Mouse (Mus musculus): ENCODE results near the gene Psg16. TPM values are rescaled to one million over a fixed set of nuclear protein-coding genes. Genes with fewer than 3 reads are reported as not detected.

Psg16 gene
- polyA plus RNA-seq, 1 experiment from 2014 or later: 0.46 TPM

DNA sequence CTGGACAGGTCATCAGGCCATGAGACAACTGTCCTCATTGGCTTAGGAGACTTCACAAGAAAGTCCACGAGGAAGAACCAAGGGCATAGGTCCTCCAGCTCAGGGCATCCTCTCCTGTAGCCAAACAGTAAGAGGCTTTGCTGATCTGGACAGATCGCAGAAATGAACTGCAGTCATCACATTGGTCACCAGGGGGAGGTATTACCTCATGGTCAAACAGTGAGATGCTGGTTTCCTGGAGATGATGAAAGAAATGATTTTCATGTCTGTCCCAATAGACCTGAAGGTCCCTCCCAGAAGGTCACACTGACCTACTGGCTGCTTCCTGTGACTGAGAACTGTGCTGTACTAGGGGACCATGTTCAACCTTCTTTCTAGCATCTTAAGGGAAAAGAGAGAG, 81.8 kb downstream of the Psg16 start:
- Histone ChIP-seq H3K27ac (ENCODE audit: low read length) (no peak overlapping the region), H3K9me3 (replicated peaks; ENCODE audit: control insufficient read depth, low read length) (no peaks in the 10 kb centered on the region), H3K4me2 (ENCODE audit: low read depth, low read length) (no peak overlapping the region), H3K4me3 (replicated peaks; ENCODE audit: low read length) (no peak overlapping the region), H3K9ac (ENCODE audit: low read length) (no peak overlapping the region), H3K36me3 (ENCODE audit: control insufficient read depth, insufficient read depth, low read length) (no peaks in the 10 kb centered on the region), H3K4me1 (ENCODE audit: control insufficient read depth, insufficient read depth, low read length) (no peaks in the 10 kb centered on the region), H3K27me3 (ENCODE audit: control insufficient read depth, insufficient read depth, low read length) (no peaks in the 10 kb centered on the region)
- 31% methylated on average over 2 of the region's 2 CpGs for WGBS
- ATAC-seq (ENCODE audit: insufficient read depth, low FRiP score): no peak

DNA sequence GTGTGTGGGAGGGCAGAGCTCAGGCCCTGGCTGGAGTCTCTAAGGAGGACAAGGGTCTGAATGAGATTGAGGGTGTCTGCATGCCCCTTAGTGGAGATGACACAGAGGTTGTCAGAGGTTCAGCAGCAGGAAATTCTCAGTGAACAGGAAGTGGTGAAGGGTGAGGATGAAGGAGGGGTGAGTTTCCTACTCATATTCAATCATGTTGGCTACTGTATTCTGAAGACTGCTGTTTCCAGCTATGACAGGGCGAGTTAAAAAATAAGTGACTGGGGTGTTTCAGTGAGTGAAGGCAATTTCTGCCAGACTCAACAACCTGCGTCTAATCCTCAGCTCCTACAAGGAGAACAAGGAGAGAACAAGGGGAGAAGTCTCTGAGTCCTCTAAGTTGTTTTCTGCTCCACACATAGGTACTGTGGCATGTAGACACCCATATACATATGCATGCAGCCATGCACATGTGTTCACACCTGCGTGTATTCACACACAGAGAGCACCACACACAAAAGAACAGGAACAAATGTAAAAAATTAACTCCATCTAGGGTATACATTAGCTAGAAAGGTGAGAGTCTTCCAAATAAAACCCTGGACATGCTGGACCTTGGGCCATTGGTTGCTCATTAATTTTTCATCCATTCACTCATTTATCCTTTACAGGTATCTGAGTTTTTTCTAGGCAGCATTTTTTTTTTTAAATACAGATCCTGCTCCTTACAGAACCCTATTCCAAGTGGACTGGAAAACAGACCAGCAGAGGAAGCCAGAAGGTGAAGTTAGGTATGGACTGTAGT, 83.2 kb downstream of the Psg16 start:
- ATAC-seq (ENCODE audit: insufficient read depth, low FRiP score): no peak
- Histone ChIP-seq H3K9me3 (replicated peaks; ENCODE audit: control insufficient read depth, low read length) (no peaks in the 10 kb centered on the region), H3K27ac (ENCODE audit: low read length) (no peak overlapping the region), H3K4me2 (ENCODE audit: low read depth, low read length) (no peak overlapping the region), H3K36me3 (ENCODE audit: control insufficient read depth, insufficient read depth, low read length) (no peaks in the 10 kb centered on the region), H3K4me1 (ENCODE audit: control insufficient read depth, insufficient read depth, low read length) (no peaks in the 10 kb centered on the region), H3K4me3 (replicated peaks; ENCODE audit: low read length) (no peak overlapping the region), H3K27me3 (ENCODE audit: control insufficient read depth, insufficient read depth, low read length) (no peaks in the 10 kb centered on the region), H3K9ac (ENCODE audit: low read length) (no peak overlapping the region)
- WGBS: 60% methylated on average over 3 of the region's 3 CpGs

DNA sequence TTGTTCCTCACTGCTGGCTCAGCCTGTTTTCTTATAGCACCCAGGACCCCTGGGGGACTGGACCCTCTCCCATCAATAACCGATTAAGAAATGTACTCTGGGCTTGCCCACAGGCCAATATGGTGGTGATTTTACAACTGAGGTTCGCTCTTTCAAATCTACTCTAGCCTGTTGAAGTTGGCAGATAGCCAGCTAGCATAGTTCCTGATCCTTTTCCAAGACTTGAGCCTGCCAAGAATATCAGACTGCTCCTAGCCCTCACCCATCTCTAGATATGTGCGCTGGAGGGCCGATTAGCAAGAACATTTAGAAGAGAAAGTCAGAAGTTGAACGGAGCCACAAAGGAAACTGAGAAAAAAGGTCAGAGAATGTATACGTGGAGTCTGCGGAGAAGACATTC, 85.2 kb downstream of the Psg16 start:
- no peaks in the 10 kb centered on the region for H3K9me3 ChIP-seq (replicated peaks; ENCODE audit: control insufficient read depth, low read length)
- no peak for ATAC-seq (ENCODE audit: insufficient read depth, low FRiP score)
- WGBS: 74% methylated on average over 7 of the region's 7 CpGs

DNA sequence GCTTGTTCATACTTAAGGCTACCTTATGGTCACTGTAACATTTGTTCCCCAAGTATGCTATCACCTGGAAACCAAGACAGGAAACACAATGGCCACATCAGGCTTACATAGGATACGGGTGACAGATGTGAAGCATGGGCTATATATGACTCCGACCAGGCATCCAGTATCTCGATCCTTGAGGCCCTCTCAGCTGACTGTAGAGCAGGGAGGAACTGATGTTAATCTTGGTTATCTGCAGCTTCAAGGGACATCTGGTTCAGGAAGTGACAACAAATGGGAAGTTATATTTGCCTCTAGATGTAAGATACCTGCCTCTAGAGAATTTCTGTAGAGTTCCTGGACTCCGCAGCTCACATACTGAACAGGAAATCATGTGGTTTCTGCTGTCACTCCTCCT, 98.0 kb downstream of the Psg16 start:
- ATAC-seq (ENCODE audit: insufficient read depth, low FRiP score): no peak
- no peak overlapping the region for H3K4me3 ChIP-seq (replicated peaks; ENCODE audit: low read length)
- WGBS: 84% methylated on average over 4 of the region's 4 CpGs
- no peak overlapping the region for H3K27ac ChIP-seq (ENCODE audit: low read length)
- H3K9me3 ChIP-seq (replicated peaks; ENCODE audit: control insufficient read depth, low read length): no peaks in the 10 kb centered on the region
- no peaks in the 10 kb centered on the region for H3K36me3 ChIP-seq (ENCODE audit: control insufficient read depth, insufficient read depth, low read length)
- no peak overlapping the region for H3K4me2 ChIP-seq (ENCODE audit: low read depth, low read length)
- H3K4me1 ChIP-seq (ENCODE audit: control insufficient read depth, insufficient read depth, low read length): no peaks in the 10 kb centered on the region
- H3K9ac ChIP-seq (ENCODE audit: low read length): no peak overlapping the region
- H3K27me3 ChIP-seq (ENCODE audit: control insufficient read depth, insufficient read depth, low read length): no peaks in the 10 kb centered on the region

More for the DNA sequence above, 85.2 kb downstream of the Psg16 start:
- Histone ChIP-seq H3K4me3 (replicated peaks; ENCODE audit: low read length) (no peak overlapping the region), H3K27me3 (ENCODE audit: control insufficient read depth, insufficient read depth, low read length) (no peaks in the 10 kb centered on the region), H3K4me2 (ENCODE audit: low read depth, low read length) (no peak overlapping the region), H3K27ac (ENCODE audit: low read length) (no peak overlapping the region), H3K4me1 (ENCODE audit: control insufficient read depth, insufficient read depth, low read length) (no peaks in the 10 kb centered on the region), H3K36me3 (ENCODE audit: control insufficient read depth, insufficient read depth, low read length) (no peaks in the 10 kb centered on the region), H3K9ac (ENCODE audit: low read length) (no peak overlapping the region)

Other genes with a start within 250 kb of the Psg16 start
- gene Prkd2, start 231.1 kb upstream of the Psg16 start, polyA plus RNA-seq (2015; fragmentation: Nextera tagmentation; extraction: Ambion mirVana): 11.1 and 11.8 TPM in 2 replicates
- 2.3 TPM in 2 replicates for gene Dact3, start 198.7 kb upstream of the Psg16 start, polyA plus RNA-seq (2015; fragmentation: Nextera tagmentation; extraction: Ambion mirVana)
- gene Gng8, start 182.3 kb upstream of the Psg16 start, polyA plus RNA-seq (2015; fragmentation: Nextera tagmentation; extraction: Ambion mirVana): 9.7 and 12.0 TPM in 2 replicates
- 3.0 and 3.2 TPM in 2 replicates for gene Ptgir, start 167.6 kb upstream of the Psg16 start, polyA plus RNA-seq (2015; fragmentation: Nextera tagmentation; extraction: Ambion mirVana)
- 120 and 126 TPM in 2 replicates for gene Calm3, start 149.9 kb upstream of the Psg16 start, polyA plus RNA-seq (2015; fragmentation: Nextera tagmentation; extraction: Ambion mirVana)
- gene Pnmal2, start 129.4 kb upstream of the Psg16 start, polyA plus RNA-seq (2015; fragmentation: Nextera tagmentation; extraction: Ambion mirVana): 7.8 and 10.2 TPM in 2 replicates
- gene Pnmal1, start 114.4 kb upstream of the Psg16 start, polyA plus RNA-seq (2015; fragmentation: Nextera tagmentation; extraction: Ambion mirVana): 3.2 and 3.4 TPM in 2 replicates
- gene Gm42372, start 91.0 kb upstream of the Psg16 start, polyA plus RNA-seq (2015; fragmentation: Nextera tagmentation; extraction: Ambion mirVana): 0.25 and 0.35 TPM in 2 replicates
- 40.4 and 45.1 TPM in 2 replicates for gene Ccdc8, start 81.3 kb upstream of the Psg16 start, polyA plus RNA-seq (2015; fragmentation: Nextera tagmentation; extraction: Ambion mirVana)
- 87.9 and 95.6 TPM in 2 replicates for gene Ppp5c, start 46.1 kb upstream of the Psg16 start, polyA plus RNA-seq (2015; fragmentation: Nextera tagmentation; extraction: Ambion mirVana)
- gene Hif3a, start 11.6 kb upstream of the Psg16 start, polyA plus RNA-seq (2015; fragmentation: Nextera tagmentation; extraction: Ambion mirVana): 49.6 and 60.1 TPM in 2 replicates
- not detected in 2 replicates for gene Ceacam3, start 76.2 kb downstream of the Psg16 start, polyA plus RNA-seq (2015; fragmentation: Nextera tagmentation; extraction: Ambion mirVana)
- not detected in 2 replicates for gene Psg29, start 129.4 kb downstream of the Psg16 start, polyA plus RNA-seq (2015; fragmentation: Nextera tagmentation; extraction: Ambion mirVana)